Mouse (Mus musculus) C2C12 (cell line): ENCODE measurements around the gene Shank3.

Source experiments
- CEBPB ChIP-seq: IDR thresholded peaks from one replicate; pipeline ENCODE4 v1.6.1; 2011; ENCODE audit warnings: low read depth, mild to moderate bottlenecking, control low read depth, moderate library complexity
- CTCF ChIP-seq: IDR thresholded peaks from one replicate; pipeline ENCODE4 v1.5.1; 2011; ENCODE audit not compliant: control insufficient read depth, insufficient read depth, insufficient read length
- FOSL1 ChIP-seq: IDR thresholded peaks from one replicate; pipeline ENCODE4 v1.8.0; 2011; ENCODE audit warnings: mild to moderate bottlenecking, low read length; ENCODE audit not compliant: poor library complexity, insufficient read depth, severe bottlenecking
- MAX ChIP-seq: IDR thresholded peaks from one replicate; pipeline ENCODE4 v1.6.1; 2011; ENCODE audit warnings: mild to moderate bottlenecking, control low read depth
- MYOD1 ChIP-seq: IDR thresholded peaks from one replicate; pipeline ENCODE4 v1.6.1; 2011; ENCODE audit warnings: low read depth; ENCODE audit not compliant: control insufficient read depth, insufficient read length
- MYOG ChIP-seq: IDR thresholded peaks from one replicate; pipeline ENCODE4 v1.6.1; 2011; ENCODE audit not compliant: control insufficient read depth, insufficient read length; ENCODE audit errors: extremely low read depth
- USF1 ChIP-seq: IDR thresholded peaks from one replicate; pipeline ENCODE4 v1.6.1; 2011; ENCODE audit warnings: low read depth, mild to moderate bottlenecking, control low read depth, moderate library complexity

- TF ChIP-seq CTCF = no peak
- no peak for TF ChIP-seq MYOG
- no peak for TF ChIP-seq USF1
- no peak for TF ChIP-seq MAX
- no peak for TF ChIP-seq MYOD1
- no peak for TF ChIP-seq CEBPB
- TF ChIP-seq FOSL1 = no peak
Measured at GRCm38 (mm10) chr15:89547824-89548601, 48.6 kb downstream of the Shank3 start.
